Mouse (Mus musculus): Measurements from ENCODE around the gene Polr2b.

- TF ChIP-seq MYB (IDR thresholded peaks at IDR 0.05; ENCODE audit: low read depth, low read length) (no peak), MAX (IDR thresholded peaks at IDR 0.05; ENCODE audit: low read length) (no peak), KAT2A (conservative IDR thresholded peaks at IDR 0.05; ENCODE audit: low read depth, low read length) (no peak)
Observed at GRCm38 (mm10) chr5:77289686-77290085, 20.3 kb upstream of the Polr2b start.
